Mouse (Mus musculus): ENCODE data around the gene Smap2.

DNA sequence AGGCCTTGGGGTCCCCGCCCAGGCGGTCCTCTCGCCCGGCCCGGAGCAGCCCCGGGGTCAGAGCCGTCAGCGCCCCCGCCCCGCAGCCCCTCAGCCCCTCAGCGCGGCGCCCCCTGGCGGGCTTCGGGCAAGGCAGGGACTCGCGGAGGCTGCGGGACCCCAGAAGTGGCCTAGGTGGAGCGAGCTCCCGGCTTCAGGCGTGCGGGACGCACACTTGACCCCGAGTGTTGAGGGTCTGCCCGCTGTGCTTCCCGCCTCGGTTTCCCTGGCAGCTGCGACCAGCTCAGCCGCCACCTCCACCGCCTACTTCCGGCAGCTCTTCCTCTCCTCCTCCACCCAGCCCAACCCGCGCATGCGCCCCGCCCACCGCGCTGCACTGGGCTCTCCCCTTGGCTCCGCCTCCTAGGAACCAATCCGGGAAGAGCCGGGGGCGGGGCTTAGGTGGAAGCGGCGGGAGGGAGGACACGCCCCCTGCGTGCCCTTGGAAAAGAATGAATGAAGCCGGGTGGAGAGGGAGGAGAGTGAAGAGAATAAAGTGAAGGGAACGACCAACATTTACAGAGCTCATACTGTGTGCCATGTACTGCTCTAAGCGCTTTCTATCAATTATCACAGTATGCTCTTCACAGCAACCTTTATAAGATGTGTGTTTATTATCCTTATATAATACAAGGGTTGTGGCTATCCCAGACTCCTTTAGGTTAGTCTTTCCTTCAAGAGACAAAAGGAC, at the start of gene Smap2:
- peak; percentile 82; the same call in 1 of the 2 replicates for TF ChIP-seq POLR2A (IDR thresholded peaks at IDR 0.05; ENCODE audit: borderline replicate concordance, extremely low read depth, insufficient read depth, insufficient read length, poor library complexity, severe bottlenecking)
- peak; percentile 63 for TF ChIP-seq CTCF (IDR thresholded peaks at IDR 0.05; ENCODE audit: borderline replicate concordance, extremely low read depth, insufficient read depth, insufficient read length)

All from brain, embryonic 14.5 days (tissue).